Mouse (Mus musculus) spleen, adult 2 months (tissue): ENCODE data around the gene Tex45.

Source experiments
- CTCF ChIP-seq: fragments of 200-500 bp; IDR thresholded peaks from 2 replicates; pipeline ENCODE4 v1.5.1; 2011; ENCODE audit warnings: mild to moderate bottlenecking, inconsistent platforms; ENCODE audit not compliant: insufficient read depth, insufficient read length, insufficient replicate concordance; ENCODE audit errors: extremely low read depth
- POLR2A ChIP-seq: fragments of 200-500 bp; IDR thresholded peaks from 2 replicates; pipeline ENCODE4 v1.6.1; 2011; ENCODE audit warnings: low read depth, low read length, inconsistent platforms

DNA sequence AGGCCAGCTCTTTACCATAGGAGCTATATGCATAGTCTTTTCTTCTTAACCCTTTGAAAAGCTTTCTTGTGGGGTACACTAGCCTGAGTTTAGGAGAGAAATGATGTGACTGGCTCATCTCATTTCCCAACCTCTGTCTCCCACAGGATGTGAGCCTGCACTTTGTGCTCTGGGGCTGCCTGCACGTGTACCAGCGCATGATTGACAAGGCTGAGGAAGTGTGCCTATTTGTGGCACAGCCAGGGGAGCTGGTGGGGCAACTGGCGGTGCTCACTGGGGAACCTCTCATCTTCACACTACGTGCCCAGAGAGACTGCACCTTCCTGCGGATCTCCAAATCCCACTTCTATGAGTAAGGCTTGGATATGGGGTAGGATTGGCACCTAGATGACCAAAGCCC, 60.2 kb downstream of the Tex45 start:
- TF ChIP-seq POLR2A (no peak), CTCF (no peak)
